Mouse (Mus musculus): Measurements from ENCODE around the gene Abhd12. TPM values are rescaled to one million over a fixed set of nuclear protein-coding genes. Genes with fewer than 3 reads are reported as not detected.
"Not testable (repeated sequence)": the region's sequence is repeated elsewhere in the genome, so short reads cannot be mapped to it uniquely, and the experiment has no call there.

The Abhd12 gene
- total RNA-seq, 1 experiment from 2014 or later = 88.6 TPM

GRCm38 (mm10) chr2:150914781-150915515, 10.4 kb upstream of the Abhd12 start:
- no peak; the same call in 1 of the 2 replicates for ATAC-seq (replicated peaks; ENCODE audit: low read depth, poor library complexity, severe bottlenecking)

- ATAC-seq (replicated peaks; ENCODE audit: low read depth, poor library complexity, severe bottlenecking) = no peak
These were observed 5.8 kb upstream of the Abhd12 start for GRCm38 (mm10) chr2:150910295-150910881.

GRCm38 (mm10) chr2:150909429-150910039, 5.0 kb upstream of the Abhd12 start:
- peak; percentile 87 for ATAC-seq (replicated peaks; ENCODE audit: low read depth, poor library complexity, severe bottlenecking)

GRCm38 (mm10) chr2:150908881-150909280, 4.3 kb upstream of the Abhd12 start:
- not testable (repeated sequence) for ATAC-seq (replicated peaks; ENCODE audit: low read depth, poor library complexity, severe bottlenecking)

GRCm38 (mm10) chr2:150904936-150905450, 452 bp upstream of the Abhd12 start, which contains the start of gene Gins1:
Gene Gins1 (plus strand): TSS chr2:150905400.
- peak; percentile 46 for ATAC-seq (replicated peaks; ENCODE audit: low read depth, poor library complexity, severe bottlenecking)

DNA sequence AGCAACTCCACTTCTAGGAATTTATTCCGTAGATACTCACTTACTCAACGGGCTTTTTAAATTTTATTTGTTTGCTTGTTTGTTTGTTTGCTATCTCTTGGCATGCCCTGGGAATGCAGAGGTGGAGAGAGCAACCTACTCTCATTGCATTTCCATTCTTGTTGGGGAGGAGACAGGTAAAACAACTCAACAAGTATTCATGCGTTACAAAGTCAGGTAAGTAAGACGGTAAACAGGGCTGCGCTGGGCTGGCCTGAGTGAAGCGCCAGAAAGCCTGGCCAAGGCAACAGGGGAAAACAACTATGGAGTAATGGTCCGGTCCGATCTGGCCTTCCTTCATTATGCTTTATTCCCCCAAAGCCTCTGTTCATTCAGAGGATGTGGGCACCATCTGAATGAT, 2.2 kb downstream of the Abhd12 start:
- no peak for ATAC-seq (replicated peaks; ENCODE audit: low read depth, poor library complexity, severe bottlenecking)

DNA sequence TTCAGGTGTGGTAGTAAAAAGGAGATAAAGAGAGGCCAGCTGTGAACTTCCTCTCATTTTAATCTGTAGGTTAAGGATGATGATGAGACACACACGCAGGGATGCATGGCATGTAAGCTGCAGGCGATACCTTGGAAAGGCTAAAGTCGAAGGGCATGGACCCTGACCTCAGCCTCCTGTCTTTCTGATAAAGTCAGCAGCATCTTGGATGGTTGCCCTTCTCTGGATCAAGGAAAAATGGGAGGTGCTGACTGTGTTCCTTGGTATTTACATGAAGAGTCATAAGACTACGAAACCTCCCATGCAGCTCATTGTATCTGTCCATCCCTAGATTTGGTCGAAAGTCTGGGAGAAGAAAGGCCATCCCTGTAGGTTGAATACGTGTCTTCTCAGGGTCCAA, 4.2 kb downstream of the Abhd12 start:
- ATAC-seq (replicated peaks; ENCODE audit: low read depth, poor library complexity, severe bottlenecking) = no peak

DNA sequence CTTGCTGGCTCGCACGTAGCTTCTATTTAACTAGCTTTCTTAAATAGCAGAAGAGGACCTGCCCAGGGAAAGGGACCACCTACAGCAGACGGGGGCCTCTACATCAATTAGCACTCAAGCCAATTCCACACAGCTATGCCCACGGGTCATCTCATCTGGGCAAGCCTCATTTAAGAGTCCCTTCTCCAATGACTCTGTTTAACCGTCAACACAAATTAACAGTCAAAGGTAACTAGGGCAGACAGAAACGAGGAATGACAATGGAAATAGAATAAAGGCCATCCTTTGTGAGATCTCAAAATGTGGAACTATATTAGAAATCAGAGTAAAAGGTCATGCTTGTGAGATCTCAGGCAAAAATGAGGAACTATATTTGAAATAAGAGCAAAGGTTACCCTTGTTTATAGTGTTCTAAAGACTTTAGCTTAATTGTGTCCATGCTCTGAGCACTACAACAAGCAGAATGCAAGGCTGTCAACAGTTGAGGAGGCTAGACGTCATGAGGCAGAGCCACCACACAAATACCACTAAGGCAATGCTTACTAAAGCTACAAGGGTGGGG, 8.8 kb downstream of the Abhd12 start:
- ATAC-seq (replicated peaks; ENCODE audit: low read depth, poor library complexity, severe bottlenecking) = no peak

- peak; percentile 52; the same call in 1 of the 2 replicates for ATAC-seq (replicated peaks; ENCODE audit: low read depth, poor library complexity, severe bottlenecking)
These were observed 9.8 kb downstream of the Abhd12 start for GRCm38 (mm10) chr2:150894617-150895267.

GRCm38 (mm10) chr2:150887370-150887769, 17.2 kb downstream of the Abhd12 start:
- no peak for ATAC-seq (replicated peaks; ENCODE audit: low read depth, poor library complexity, severe bottlenecking)

- no peak for ATAC-seq (replicated peaks; ENCODE audit: low read depth, poor library complexity, severe bottlenecking)
These were observed 18.2 kb downstream of the Abhd12 start for GRCm38 (mm10) chr2:150886315-150886714.

DNA sequence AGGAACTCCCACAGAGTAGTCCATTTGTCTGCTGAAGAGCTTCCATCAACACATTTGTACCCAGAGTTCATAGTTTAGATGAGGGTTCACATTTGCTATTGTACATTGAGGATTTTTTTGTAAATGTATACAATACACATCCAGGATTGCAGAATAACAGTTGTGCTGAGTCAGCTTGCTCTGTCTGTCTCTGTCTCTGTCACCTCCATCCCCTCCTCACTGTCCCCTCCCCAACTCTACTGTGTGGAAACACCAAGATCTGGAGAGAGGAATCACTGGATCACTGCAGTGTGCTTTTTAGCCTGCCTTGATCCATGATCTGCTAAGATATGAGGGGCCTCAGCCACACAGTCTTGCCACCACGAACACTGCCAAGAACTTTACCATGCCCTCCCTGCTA, 18.7 kb downstream of the Abhd12 start:
- ATAC-seq (replicated peaks; ENCODE audit: low read depth, poor library complexity, severe bottlenecking) = no peak

DNA sequence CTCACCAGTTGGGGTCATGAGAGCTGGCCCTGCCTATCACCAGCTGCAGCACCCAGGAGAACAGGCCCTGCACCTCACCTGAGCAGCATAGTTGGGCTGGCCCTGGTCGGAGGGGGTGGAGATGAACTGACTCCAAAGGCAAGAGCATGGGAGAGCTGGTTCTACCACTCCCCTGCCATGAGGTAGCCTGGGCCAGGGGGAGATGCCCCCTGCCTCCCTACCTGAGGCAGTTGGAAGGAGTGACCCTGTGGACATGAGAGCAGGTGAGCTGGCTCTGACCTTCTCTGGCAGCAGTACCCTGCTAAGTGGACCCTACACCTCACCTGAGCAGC, 19.8 kb downstream of the Abhd12 start:
- ATAC-seq (replicated peaks; ENCODE audit: low read depth, poor library complexity, severe bottlenecking) = no peak

DNA sequence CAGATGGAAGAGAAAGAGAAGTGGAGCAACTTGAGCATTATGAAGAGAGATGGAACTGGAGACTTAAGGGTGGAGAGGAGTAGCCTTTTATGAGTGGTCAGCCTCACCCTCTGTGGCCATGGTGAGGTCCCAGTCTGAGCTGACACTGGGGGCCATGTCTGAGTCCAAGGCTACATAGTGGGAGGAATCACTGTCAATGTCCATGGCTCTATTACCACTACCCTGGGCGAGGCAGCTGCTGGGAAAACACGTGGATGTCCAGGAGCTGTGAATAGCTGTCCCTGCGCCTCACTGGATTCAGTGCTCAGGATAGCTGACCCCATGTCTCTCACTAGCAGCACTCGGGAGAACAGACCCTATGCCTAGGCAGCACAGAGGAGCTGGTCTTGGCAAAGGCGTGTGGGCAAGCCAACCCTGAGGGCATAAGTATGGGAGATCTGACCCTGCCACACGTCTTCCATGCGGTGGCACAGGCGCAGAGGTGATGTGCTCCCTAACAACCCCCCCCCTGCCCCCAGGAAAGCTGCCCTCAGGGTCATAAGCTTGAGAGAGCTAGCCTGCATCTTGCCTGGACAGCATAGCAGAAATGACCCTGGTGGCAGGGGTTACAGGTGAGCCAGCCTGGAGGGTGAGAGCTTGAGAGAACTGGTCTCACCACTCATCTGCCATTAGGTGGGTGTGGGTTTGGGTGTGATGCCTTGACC, 20.3 kb downstream of the Abhd12 start:
- no peak for ATAC-seq (replicated peaks; ENCODE audit: low read depth, poor library complexity, severe bottlenecking)

DNA sequence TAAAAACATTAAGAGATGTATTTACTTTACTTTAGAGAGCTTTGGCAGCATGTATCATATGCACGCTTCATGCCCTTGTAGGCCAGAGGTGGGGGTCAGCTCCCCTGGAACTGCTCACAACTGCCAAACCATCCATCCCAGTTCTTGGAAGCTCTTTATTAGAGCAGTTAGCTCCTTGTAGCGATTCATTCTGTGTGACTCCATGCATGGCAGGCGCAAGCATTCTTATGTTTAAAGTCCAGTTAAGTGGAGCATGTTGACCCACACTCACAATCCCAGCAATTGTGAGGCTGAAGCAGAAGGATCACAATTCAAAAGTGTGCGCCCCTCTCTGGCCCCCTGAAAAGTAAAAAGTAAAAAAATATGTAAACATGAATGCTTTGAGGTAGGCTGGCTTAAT, 27.0 kb downstream of the Abhd12 start:
- no peak for ATAC-seq (replicated peaks; ENCODE audit: low read depth, poor library complexity, severe bottlenecking)

DNA sequence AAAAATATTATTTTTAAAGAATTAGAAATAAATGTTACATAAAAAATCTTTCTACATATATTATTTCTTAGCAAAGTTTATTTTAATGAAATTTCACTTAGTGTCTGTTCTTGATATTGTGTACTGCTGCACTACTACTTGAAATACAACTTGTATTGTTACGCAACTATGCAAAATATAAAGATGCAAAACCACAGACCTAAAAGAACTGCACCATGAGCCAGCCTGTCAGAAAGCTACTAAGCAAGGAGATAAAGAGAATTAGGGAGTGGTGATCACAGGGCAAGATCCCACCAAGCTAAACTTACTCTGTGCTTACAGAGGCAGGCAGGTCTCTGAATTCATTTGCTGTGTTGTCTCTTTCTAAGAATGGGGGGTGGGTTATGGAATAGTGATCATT, 29.3 kb downstream of the Abhd12 start:
- peak; percentile 58 for ATAC-seq (replicated peaks; ENCODE audit: low read depth, poor library complexity, severe bottlenecking)

DNA sequence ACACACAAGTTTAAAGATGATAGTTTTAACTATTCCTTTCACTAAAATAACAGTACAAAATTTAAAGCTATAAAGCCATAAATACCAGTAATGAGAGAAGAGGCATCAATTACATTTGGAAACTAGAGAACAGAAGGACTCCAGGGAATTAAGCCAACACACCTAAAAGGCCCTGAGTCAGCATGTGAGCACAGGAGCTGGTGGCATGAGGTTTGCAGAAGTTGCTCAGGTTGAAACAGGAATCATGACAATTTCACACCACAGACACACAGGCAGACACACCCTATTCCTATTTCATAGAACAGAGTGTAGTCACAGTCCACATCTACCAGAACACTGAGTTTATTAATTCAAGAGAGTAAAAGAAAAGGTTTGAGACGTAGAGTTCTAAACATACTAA, 30.0 kb downstream of the Abhd12 start:
- ATAC-seq (replicated peaks; ENCODE audit: low read depth, poor library complexity, severe bottlenecking) = peak; percentile 49

- peak; percentile 92 for ATAC-seq (replicated peaks; ENCODE audit: low read depth, poor library complexity, severe bottlenecking)
These were observed 35.1 kb downstream of the Abhd12 start for GRCm38 (mm10) chr2:150869446-150869845.

- ATAC-seq (replicated peaks; ENCODE audit: low read depth, poor library complexity, severe bottlenecking) = no peak
These were observed 37.5 kb downstream of the Abhd12 start for GRCm38 (mm10) chr2:150867021-150867420.

DNA sequence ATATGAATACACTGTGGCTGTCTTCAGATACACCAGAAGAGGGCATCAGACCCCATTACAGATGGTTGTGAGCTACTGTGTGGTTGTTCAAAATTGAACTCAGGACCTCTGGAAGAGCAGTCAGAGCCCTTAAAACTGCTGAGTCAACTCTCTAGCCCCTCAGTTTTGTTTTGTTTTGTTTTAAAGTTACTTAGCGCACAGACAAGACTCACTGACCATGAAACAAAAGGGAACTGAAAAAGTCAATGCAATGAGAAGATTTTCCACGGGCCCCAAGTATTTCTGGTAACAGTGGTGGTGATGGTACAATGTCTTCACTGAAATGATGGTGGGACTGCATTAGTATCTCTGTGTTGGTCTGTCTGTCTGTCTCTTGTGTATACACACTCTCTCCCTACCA, 43.4 kb downstream of the Abhd12 start:
- peak; percentile 54 for ATAC-seq (replicated peaks; ENCODE audit: low read depth, poor library complexity, severe bottlenecking)

Measured in common myeloid progenitor, adult 5-6 weeks (primary cell).